Mouse (Mus musculus): ENCODE results near the gene Ifitm10.
"Not testable (repeated sequence)": the region's sequence is repeated elsewhere in the genome, so short reads cannot be mapped to it uniquely, and the experiment has no call there.

Gene Ifitm10

DNA sequence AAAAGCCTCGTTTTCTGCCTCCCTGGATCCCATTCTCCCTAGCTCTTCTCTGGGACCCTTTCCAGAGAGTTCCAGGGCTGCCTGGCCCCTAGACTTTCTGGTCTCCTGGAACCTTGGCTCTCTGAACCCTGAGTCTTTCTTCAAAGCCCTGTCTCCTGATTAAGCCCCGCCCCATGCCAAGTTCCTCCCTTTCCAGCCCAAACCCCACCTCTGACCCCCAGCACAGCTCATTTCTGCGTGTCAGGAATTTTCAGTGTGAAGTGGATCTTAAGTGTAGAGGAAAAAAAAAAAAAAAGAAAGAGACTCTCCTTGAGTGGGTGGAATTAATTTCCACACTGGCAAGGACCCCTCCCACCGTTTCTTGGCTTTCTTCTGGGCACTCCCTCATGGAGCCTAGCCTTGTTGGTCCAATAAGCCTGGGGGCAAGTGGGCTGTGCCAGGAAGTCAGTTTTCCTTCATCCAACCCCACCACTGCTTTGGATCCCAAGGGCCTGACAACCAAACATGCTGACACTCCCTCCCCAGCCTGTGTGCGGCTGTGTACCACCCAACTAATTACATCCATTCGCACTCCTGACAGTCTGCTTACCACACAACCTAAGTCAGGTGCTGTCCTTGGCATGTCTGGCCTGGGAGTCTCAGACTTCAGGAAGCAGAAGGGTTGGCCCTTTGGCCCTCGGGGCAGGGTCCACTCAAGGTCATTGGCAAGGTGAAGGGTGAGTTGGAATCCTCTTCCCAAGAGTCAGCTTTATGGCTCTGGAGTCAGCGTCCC, at the start of gene Ifitm10:
Gene Ifitm10 (minus strand): TSS at position 113 of the 772 bp plus-strand sequence.
- DNase-seq (ENCODE audit: low read depth) = no peak

DNA sequence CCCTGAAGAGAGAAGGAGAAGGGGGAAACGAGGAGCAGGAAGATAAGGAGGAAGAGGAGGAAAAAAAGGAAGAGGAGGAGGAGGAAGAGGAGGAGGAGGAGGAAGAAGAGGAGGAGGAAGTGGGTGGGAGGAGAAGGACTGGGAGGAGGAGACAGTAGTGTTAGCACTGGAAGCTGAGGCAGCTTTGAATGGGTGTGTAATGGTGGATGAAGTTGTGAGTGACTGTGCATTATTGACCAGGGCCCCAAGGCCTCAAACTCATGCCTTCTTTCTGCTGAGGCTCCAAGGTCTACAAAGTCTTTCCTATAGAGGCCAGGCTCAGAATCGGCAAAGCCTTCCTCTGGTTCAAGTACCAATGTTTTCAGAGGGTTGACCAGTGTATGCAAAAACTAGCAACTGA, 48.3 kb upstream of the Ifitm10 start:
- no peak for DNase-seq (ENCODE audit: low read depth)

DNA sequence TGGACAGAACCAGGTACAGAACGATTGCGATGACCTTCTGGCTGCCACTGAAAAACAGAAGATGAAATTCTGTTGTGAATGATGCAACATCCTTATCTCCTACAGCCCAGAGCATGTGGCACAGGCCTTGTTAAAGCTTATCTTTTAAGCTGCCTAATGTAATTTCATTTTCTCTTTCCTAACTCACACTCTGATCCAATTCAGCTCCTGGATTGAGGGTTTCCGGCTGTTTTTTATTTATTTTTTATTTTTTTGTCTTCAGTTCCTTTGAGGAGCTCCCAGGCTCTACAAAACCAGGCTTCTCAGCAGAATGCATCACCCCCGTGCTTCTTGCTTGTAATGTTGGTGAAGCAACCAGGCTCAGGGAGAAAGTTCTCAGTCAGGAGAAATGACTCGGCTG, 46.3 kb upstream of the Ifitm10 start:
- peak; percentile 73 for DNase-seq (ENCODE audit: low read depth)

DNA sequence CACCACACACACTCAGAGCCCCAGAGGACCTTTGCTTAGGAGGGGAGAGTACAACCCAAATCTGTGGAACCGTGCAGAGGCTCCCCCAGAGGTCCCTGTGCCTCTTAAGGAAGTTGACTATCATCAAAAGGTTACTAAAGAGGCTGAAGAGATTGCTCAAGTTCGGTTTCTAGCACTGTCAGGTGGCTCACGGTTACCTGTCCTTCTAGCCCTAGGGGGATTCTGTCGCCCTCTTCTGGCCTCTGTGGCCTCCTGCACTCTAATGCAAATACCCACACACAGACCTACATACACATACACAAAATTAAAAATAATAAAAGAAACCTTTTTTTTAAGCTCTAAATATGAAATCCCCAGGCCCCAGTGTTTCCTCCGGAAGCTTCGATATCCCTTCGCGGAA, 45.1 kb upstream of the Ifitm10 start:
- no peak for DNase-seq (ENCODE audit: low read depth)

DNA sequence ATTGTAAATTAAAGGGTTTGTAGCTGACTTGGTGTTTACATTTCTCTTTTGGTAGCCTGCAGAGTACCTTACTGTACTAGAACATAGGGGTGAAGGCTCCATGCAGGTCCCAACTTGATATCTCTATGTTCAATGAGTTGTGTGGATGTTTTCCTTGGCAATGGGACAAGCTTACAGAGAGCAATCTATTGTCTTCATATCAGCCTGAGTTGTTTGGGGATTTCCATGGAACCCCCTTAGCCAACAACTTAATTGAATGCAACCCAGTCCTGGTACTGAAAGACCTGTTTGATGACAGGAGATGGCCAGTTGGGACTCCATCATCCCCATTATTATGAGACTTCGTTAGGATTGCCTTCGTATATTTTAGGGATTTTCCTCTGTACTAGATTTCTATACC, 44.5 kb upstream of the Ifitm10 start:
- no peak for DNase-seq (ENCODE audit: low read depth)

DNA sequence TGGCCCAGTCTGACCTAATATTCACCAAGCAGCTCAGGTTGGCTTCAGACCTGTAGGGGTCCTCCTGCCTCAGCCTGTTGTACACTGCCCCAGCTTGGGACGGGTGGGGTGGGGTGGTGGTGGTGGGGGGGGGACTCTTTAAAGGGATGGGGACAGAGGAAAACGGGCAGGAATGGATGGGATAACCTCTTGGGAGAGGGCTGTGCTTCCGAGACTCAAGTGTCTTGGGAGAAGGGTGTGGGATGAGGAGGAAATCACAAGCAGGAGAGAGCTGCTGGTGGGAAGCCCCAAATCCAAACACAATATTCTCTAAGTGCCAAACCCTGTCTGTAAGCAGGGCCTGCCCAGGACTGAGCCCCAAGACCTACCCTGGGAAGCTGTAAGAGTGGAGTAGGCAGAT, 42.7 kb upstream of the Ifitm10 start:
- DNase-seq (ENCODE audit: low read depth) = no peak

DNA sequence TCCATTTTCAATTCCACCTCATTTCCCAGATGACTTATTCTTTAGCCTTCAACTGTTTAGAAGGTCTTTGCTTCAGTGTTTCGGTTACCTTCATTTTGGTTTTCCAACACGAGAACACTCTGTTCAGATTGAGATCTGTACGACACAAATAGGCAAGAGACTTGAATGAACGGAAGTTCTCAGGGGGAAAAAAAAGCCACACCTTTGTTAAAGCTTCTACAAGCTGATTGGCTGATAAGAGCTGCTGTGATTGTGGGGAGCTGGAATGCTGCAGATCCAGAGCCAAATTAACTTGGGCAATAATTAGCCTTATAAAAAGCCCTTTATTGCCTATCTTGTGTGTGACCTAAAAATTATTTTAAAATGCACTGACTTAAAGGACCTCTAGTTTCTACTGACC, 41.8 kb upstream of the Ifitm10 start:
- no peak for DNase-seq (ENCODE audit: low read depth)

DNA sequence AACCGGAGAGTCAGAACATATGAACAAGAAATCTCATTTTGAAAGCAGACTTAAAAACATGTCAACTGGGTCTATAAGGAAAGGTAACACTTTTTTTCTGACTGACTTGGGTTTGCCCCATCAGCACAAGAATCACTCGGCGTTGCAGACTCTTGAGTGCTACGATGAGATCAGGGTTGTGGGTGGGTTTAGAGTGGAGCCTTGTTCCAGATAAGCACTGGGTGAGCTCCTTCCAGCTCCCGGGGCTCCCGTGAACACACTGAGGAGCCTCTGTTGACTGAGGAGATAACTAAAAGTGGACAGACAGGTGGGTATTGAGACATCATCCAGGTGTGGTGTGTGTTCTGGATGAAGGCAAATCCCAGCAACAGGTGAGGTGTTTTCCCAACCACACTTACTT, 39.7 kb upstream of the Ifitm10 start:
- DNase-seq (ENCODE audit: low read depth) = no peak

DNA sequence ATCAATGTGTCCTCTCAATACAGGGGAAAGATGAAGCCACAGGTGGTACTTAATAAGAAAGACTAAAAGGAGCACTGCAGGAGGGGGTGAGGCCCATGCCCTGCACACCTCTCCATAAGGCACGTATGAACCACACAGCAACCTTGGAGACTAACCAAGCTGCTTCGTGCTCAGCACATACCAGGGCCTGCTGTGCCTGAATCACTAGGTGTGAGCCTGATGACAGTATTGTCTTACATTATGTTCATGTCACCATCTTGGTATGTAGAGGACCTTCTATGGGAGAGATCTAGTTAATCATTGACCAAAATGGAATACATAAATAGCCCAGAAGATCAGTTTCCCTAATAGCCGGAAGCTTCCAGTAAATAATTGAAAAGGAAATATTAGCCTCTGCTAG, 36.0 kb upstream of the Ifitm10 start:
- DNase-seq (ENCODE audit: low read depth) = no peak

DNA sequence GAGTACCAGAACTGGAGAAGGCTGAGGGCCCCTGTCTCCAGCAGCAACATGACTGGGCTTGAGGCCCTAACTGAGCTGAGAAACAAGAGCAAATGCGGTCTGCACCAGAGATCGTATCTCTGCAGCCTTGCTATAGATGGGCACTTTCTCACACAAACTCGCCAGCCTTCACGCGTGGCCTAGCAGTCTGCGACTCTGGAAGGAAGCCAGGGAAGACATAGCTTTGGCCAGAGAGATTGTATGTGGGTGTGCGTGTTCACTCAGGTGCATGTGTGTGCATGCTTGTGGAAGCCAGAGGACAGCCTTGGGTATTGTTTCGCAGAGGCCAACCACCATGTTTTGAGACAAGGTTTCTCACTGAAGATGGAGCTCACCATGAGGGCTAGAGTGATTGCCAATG, 35.1 kb upstream of the Ifitm10 start:
- DNase-seq (ENCODE audit: low read depth) = no peak

DNA sequence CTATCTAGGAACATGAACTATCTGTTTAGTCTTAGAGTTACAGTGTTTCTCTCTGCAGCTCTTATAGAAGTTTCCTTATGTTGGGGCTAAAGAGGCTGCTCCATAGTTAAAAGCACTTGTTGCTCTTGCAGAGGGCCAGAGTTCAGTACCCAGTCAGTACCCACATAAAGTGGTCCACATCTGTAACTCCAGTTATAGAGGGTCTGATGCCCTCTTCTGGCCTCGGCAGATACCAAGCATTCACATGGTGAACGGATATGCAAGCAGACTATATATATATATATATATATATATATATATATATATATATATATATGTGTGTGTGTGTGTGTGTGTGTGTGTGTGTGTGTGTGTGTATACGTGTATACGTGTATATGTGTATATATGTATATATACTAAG, 34.4 kb upstream of the Ifitm10 start:
- peak; percentile 71 for DNase-seq (ENCODE audit: low read depth)

DNA sequence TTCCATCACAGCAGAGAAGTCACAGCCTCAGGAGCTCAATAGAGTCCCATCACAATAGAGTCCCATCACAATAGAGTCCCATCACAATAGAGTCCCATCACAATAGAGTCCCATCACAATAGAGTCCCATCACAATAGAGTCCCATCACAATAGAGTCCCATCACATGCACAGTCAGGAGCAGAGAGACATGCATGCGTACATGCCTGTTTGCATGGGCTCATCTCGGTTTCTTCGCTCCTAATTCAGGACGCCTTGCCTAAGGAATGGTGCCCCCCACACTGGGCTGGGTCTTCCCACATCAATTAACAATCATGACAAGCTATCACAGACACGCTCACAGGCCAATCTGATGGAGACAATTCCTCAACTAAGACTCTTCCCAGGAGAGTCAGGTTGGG, 31.6 kb upstream of the Ifitm10 start:
- not testable (repeated sequence) for DNase-seq (ENCODE audit: low read depth)

DNA sequence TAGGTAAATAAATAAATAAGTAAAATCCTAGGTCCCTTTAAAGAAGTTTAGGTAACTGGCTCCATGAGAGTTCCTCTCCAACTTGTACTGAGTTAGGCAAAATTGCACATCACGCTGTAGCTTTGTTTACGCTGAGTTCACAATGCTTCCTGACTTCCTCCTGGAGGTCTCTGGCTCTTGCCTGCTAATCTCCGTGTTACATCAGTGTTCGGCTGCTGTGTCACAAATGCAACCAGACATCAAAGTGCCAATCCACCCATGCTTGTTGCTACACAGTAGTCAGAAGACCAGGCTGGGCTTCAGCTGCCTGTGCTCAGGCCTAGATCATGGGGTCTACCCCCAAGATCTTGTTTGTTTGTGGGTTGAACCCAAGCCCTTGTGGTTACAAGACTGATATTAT, 30.0 kb upstream of the Ifitm10 start:
- peak; percentile 81 for DNase-seq (ENCODE audit: low read depth)

DNA sequence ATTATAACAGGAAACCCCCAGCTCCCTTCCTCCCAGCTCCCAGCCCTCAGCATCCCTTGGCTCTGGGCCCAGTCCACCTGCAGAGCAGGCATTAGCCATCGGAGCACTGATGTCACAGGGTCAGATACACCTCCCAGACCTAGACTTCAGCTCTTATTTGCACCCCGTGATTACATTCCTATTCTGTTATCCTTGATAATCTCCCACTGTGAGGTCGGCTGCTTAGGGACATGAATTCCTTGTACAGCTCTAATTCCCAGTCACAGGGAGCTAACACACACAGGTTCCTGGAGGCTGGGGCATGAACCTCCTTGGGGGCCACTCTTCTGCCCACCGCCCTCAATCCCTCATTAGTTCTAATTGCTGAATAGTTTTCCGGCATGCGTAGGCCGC, 27.2 kb upstream of the Ifitm10 start:
- no peak for DNase-seq (ENCODE audit: low read depth)

DNA sequence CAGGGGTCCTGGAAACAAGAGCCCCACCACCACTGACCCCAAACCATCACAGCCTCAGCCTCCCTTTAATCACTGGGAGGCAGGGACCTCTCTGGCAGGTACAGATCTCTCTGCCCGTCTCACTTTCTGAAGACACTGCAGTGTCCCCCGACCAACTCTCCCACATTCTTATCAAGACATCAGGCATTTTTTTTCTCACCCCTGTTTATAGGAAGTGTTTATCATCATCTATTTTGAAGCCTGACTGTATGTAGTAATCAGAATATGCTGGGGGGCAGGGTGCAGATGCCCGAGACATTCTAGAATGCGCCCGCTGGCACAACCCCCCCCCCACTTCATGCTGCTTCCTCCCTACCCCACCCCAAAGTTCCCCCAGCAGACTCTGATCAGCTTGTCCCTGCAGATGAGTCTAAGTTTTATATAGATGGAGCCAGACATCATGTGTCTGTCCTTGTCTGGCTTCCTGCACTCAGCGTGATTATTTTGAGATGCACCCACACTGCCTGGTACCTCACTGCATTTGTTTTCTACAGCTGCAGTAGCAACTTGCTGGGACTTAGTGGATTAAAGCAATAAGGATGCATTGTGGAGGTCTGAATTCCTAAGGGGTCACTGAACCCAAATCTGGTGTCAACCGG, 26.7 kb upstream of the Ifitm10 start:
- no peak for DNase-seq (ENCODE audit: low read depth)

DNA sequence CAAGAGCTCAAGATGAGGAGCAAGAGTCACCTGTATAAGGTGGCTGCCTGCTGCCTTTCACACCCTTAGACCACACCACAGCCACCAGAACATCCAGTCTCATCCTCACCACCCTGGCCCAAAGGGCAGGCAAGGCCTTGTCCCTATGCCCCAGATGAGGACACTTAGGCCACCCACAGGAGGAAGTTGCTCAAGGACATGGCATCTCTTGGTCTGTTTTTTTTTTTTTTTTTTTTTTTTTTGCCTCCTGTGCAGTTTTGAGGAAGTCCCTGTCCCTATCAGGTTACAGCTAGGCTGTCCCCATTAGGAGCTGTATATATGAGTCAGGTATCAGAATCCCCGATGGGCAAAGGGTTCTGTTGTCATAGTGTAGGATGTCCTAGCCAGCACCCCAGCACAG, 25.7 kb upstream of the Ifitm10 start:
- peak; percentile 94 for DNase-seq (ENCODE audit: low read depth)

DNA sequence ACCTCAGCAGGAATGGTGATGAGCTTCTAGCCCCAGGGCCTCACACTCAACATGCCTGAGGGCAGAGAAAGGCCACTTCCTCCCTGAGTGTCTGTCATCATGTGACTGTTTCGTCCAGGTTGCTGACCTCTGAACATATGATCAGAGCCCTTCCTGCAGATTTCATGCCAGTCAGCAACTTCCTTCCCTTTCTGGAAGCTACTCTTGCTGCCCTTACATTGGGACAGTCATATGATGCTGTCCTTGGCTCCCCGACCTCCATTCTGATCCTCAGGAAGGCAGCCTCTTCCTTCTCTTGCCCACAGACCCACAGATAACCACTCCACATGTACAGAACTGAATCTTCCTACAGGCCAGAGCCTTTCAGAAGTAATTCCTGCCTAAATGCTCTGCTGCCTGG, 24.5 kb upstream of the Ifitm10 start:
- DNase-seq (ENCODE audit: low read depth) = peak; percentile 94

DNA sequence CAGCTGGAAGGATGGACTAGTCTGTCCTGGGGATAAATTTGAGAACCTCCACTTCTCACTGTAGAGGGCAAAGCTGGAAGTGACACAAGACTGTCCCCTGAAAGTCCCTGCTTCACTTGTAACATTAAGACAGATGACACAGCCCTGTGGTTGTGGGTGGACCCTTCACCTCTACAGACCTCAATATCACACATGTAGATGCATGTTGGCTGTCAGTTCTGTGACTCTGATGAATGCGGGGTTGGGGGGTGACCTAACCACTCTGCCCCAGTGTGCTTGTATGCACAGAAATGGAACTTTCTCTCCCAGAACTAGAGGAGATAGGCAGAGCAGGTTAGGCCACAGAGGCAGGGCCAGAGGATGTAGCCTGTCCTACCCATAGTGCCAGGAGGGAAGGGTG, 23.1 kb upstream of the Ifitm10 start:
- DNase-seq (ENCODE audit: low read depth) = peak; percentile 45

DNA sequence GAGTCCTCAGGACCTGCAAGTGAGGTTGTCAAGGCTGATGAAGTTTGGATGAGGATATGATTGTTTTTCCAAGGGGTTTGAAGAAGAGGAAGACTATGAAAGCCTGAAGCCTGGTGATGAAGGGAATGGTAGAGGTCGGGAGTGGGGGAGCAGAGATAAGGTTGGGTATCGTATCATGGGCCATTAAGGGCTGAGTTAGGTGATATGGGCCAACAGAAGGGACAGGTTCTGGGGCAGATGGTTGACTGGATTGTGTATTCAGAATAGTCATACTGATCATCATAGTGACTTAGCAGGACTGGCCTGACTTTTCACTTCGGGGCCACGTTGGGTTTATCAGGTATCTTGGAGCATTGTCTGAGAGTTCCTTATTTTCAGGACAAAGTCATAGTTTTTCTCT, 21.9 kb upstream of the Ifitm10 start:
- DNase-seq (ENCODE audit: low read depth) = no peak

DNA sequence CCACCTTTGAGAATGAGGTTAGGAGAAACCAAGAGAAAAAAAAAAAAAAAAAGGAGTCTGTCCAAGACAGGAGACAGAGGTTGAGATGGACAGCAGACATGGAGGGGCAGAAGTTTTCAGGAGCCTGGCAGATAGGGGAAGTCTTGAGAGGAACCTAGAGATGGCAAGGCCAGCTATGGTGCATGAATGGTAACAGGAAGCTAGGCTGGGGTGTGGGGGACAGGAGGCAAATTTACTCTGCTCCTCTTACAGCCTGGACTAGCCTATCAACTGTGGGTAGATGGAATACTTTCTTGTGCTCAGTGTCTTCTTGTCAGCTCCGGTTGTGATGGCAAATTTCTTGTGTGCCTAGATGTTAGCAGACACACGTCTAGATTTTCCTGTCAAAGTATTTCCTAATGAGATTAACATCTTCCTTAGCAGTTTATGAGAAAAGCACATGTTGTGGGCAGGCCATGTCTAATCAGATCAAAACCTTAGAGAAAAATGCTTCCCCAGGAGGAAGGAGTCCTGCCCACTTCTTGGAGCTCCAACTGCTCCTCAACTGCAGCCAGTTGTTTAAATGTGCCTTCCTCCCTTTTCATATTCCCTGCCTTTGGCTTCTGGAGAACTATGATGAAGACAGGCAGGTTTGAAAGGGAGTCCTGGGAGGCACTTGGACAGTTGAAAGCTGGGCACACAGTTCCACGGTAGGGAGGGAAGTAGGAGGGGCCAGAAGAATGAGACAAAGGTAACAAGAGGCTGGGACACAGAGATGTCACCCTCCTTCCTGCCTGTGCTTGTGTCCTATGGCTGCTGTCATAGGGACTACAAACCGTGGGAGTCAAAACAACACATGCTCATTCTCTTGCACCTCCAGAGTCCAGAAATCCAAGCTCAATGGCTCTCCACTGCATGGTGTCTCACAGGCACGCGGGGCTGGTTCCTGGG, 21.0 kb upstream of the Ifitm10 start:
- DNase-seq (ENCODE audit: low read depth) = peak; percentile 78

DNA sequence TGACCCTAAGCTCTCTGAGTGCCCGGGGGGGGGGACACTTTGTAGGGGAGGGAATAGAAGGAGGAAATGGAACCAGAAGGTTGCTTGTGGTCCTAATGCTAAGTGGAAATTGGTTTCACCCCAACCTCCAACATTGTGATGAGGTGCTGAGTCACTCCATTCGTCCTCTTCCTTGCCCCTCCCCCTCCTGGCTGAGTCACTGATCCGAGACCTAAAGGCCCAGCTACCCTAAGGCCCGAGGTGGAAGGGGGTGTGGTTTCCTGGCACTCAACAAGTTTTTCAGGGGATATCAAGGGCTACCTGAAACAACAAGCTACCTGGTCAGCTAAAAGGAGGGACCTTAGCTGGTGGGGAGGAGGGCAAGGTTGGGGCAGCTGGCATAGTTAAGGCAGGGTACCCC, 19.6 kb upstream of the Ifitm10 start:
- DNase-seq (ENCODE audit: low read depth) = peak; percentile 96

DNA sequence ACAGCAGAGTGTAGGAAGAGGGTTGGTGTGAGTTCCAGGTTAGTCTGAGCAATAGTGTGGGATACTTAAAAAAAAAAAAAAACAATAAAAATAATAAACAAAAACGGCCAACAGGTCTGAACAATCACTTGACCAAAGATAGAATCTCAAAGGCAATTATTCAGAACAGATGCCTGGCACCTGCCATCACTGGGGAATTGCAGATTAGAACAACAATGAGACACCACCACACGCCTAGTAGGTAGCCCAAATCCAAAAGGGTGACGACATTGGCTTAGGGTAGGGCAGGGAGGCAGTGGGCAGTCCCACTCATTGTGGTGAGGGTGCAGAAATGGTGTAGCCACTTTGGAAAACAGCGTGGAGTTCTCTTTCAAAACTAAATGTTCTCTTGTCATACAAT, 18.1 kb upstream of the Ifitm10 start:
- DNase-seq (ENCODE audit: low read depth) = no peak

DNA sequence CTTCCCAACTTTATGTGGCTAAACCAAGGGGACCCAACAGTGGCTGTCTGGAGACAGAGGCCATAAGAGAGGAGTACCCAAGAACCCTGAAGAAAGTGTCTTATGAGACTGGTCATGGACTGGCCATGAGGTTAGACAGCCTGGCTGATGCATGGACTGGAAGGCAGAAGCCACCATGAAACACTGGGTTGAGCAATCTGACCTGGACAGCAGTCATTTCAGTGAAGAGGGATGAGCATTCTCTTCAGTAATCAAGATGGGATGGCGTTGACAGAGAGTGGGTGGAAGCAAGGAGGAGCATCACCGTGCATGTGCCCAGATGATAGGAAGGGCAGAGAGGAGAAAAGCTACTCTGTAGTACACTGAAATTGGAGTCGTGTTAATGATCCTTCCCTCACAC, 17.6 kb upstream of the Ifitm10 start:
- no peak for DNase-seq (ENCODE audit: low read depth)
